Mouse (Mus musculus) lung, adult 2 months (tissue): Measurements from ENCODE around the gene Exoc5. TPM values are rescaled to one million over a fixed set of nuclear protein-coding genes. Genes with fewer than 3 reads are reported as not detected.

Source experiments
- DNase-seq: peaks from one replicate; pipeline ENCODE4 v3.0.0; 2022
- H3K4me1 ChIP-seq: fragments of 200-500 bp; 2 replicates; pipeline ENCODE4 v1.6.1; 2011; ENCODE audit warnings: low read length; ENCODE audit not compliant: control insufficient read depth, insufficient read depth
- H3K4me3 ChIP-seq: fragments of 200-500 bp; replicated peaks from 2 replicates; pipeline ENCODE3; 2011; ENCODE audit warnings: low read depth, mild to moderate bottlenecking, control low read depth, low read length; ENCODE audit errors: extremely low read depth
- CTCF ChIP-seq: fragments of 200-500 bp; IDR thresholded peaks from 2 replicates; pipeline ENCODE4 v1.5.1; 2011; ENCODE audit warnings: mild to moderate bottlenecking, low read length, control low read depth; ENCODE audit not compliant: insufficient read depth
- POLR2A ChIP-seq: fragments of 200-500 bp; IDR thresholded peaks from 2 replicates; pipeline ENCODE4 v1.6.1; 2011; ENCODE audit warnings: low read depth, mild to moderate bottlenecking, control low read depth, low read length, borderline replicate concordance; ENCODE audit errors: extremely low read depth
- WGBS: fragments of 180-500 bp; shearing (Covaris S2); methylation state at CpG from one replicate; pipeline ENCODE4 v1.1.7; 2018; 5-methylcytosine and 5-hydroxymethylcytosine counted together
- polyA plus RNA-seq: library from polyadenylated mRNA; depleted of rRNA; stranded (reverse); fragments of >200 nt; gene quantifications from 2 replicates; pipeline ENCODE4 v1.2.3, GENCODE M21; 2012

Exoc5 gene
- polyA plus RNA-seq, 1 experiment: 8.7 TPM

GRCm38 (mm10) chr14:49072837-49073236, 6.4 kb upstream of the Exoc5 start:
- TF ChIP-seq POLR2A (no peak), CTCF (no peak)
- no peaks in the 10 kb centered on the region for H3K4me1 ChIP-seq
- WGBS: 86% methylated on average over 2 of the region's 2 CpGs
- no peak for DNase-seq
- no peak overlapping the region for H3K4me3 ChIP-seq

DNA sequence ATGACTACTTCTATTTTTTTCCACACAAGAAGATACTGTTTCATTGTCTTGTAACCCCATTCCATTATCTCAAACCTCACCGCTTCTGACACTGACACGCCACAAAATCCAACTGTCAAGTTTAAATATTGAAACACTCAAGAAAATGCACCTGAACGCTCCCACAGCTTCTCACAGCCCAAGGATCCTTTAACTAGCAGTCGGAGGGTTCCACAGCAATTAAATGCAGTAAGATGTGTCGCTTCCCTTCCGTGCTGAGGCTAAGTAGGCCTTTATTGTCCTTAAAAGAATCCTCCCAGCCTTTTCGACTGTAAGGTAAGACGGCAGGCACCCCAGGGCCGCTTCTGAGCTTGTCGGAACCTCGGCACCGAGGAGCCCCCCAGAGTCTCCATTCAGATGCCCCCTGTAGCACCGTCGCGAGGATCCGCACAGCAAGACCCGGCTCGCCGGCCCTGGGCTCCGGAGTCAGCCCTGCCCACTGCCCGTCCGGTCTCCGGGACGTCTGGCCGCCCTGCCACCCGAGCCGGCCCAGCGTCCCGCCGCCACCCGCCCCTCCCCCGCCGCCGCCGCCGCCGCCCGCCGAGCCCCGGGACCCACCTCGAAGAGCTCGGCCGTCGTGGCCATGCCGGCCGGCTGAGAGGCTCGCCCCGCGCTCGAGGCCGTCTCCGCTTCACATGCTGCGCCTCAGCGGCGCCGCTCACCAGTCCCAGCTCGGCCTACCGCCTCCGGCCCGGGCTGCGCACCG, 752 bp downstream of the Exoc5 start, which contains the start of gene Ap5m1:
Gene Ap5m1 (plus strand): TSS at position 569 of the 745 bp plus-strand sequence.
- peak within 1 kb of the TSS; percentile 96 for H3K4me3 ChIP-seq
- no peak for TF ChIP-seq CTCF
- no peak for TF ChIP-seq POLR2A
- DNase-seq: no peak
- H3K4me1 ChIP-seq: peaks cover 2% of the 10 kb centered on the region; the same call in 1 of the 2 replicates
- WGBS: under 1% methylated on average over 51 of the region's 62 CpGs

DNA sequence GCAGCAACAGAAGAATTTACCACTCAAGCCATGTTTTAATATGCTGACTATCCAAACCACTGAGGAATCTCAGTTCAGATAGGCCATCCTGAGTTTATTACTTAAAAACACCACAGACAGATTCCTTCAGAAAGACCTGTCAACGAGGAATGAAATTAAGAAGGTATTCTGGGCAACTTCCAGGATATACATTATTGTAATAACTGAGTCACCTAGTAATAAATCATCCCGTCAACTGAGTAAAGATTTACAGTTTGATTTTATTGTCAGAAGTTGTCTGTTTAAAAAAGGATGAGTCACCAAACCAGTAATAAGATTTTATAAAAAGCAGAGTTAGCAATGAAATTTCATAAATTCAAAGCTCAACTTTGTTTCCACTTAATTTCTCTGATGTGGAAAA, 2.6 kb downstream of the Exoc5 start:
- 40% methylated on average over 2 of the region's 2 CpGs for WGBS
- TF ChIP-seq CTCF: no peak
- TF ChIP-seq POLR2A: no peak
- peaks cover 2% of the 10 kb centered on the region for H3K4me1 ChIP-seq
- no peak for DNase-seq
- H3K4me3 ChIP-seq: no peak overlapping the region

- no peak for DNase-seq
- TF ChIP-seq CTCF: no peak
- no peak for TF ChIP-seq POLR2A
- Histone ChIP-seq H3K4me3 (no peak overlapping the region), H3K4me1 (no peaks in the 10 kb centered on the region)
Measured at GRCm38 (mm10) chr14:49049492-49049891, 17.0 kb downstream of the Exoc5 start.

DNA sequence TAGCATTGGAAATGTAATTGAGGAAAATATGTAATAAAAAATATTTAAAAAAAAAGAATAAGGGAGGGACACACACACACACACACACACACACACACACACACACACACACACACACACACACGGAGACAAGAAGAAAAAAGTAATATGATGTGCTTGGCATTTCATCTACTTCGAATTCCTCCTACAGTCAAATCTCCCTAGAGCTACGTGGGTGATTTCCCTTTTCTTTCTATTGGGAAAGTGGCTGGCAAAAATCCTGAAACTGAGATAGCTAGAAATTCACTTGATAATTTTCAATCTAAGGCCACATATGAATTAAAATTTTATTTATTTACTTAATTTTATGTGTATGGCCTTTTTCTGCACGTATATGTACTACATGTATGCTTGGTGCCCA, 20.8 kb downstream of the Exoc5 start:
- H3K4me3 ChIP-seq: no peak overlapping the region
- no peaks in the 10 kb centered on the region for H3K4me1 ChIP-seq
- 84% methylated on average over 4 of the region's 4 CpGs for WGBS
- no peak for TF ChIP-seq CTCF
- no peak for TF ChIP-seq POLR2A
- no peak for DNase-seq

DNA sequence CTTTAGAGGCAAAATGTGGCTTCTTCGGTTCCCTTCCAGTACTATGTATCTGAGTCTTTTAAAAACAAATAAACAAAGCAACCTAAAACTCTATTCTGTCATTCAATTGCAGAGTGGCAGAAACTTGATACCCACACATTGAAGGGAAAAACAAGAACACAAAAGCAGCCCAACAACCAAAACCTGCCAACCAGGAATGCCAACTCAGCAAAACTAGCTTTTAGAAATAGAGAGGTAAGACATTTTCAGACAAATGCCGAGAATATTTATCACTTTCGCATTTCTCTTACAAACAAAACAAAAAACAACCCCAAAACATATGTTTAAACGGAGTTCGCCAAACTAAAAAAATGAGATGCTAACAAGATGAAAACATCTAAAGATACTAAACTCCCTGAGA, 37.5 kb downstream of the Exoc5 start:
- DNase-seq: no peak
- no peaks in the 10 kb centered on the region for H3K4me1 ChIP-seq
- 91% methylated on average over 5 of the region's 5 CpGs for WGBS
- TF ChIP-seq POLR2A (no peak), CTCF (no peak)
- no peak overlapping the region for H3K4me3 ChIP-seq

- 76% methylated on average over 3 of the region's 3 CpGs for WGBS
- no peak for DNase-seq
- H3K4me3 ChIP-seq: no peak overlapping the region
- H3K4me1 ChIP-seq: no peaks in the 10 kb centered on the region
- TF ChIP-seq CTCF (no peak), POLR2A (no peak)
Measured at GRCm38 (mm10) chr14:49027779-49028368, 38.6 kb downstream of the Exoc5 start.

DNA sequence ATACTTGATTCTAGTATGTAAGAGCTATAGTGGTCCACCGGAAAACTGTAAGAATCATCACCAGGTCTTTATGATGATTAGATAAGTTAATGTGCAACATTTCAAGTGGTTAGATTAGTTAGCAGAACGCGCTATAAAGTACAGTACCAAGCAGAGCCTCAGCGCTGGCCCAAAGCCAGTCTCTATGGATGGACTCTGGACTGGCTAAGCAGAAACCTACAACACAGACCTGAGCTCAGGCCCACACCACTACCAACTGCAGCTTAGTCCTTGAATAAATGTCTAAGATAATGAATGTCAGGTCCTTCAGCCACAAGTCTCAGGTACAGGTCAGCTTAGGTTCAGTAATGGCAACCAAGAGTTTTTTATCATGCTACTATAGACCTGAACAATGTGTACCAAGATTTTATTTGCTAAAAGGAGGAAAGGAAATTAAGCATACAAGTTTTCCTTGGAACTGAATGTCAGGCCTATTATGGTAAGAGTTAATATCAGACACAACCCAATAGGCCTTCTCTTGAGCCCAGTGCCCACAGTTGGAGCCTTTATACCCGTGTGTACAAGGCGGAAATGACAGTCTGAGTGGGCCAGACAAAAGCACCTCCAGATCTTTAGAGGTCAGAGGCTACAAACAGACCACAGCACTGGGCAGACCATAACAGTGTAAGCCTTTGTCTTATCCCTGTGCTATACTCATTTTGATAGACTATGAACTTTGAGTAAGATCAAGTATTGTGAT, 39.2 kb downstream of the Exoc5 start:
- TF ChIP-seq CTCF (no peak), POLR2A (no peak)
- Histone ChIP-seq H3K4me3 (no peak overlapping the region), H3K4me1 (no peaks in the 10 kb centered on the region)
- WGBS: 83% methylated on average over 6 of the region's 6 CpGs
- DNase-seq: no peak

DNA sequence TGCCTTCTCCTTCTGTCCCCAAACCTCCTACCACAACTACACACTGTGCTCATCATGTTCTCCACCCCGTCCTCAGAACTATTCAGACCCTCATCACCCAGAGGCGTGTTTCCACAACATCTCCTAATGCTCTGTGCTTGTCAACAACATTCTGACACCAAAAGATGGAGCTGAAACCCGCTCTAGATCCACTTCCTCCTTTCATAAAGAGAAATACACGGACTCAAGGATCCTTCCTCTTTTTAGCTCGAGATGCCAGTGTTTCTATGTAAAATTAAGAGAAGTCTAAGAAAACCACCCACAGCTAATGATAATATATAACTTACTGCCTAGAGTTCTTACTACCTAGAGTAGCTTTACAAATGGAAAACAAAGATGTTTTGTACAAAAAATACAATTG, 46.7 kb downstream of the Exoc5 start:
- no peak overlapping the region for H3K4me3 ChIP-seq
- WGBS: 86% methylated on average over 5 of the region's 5 CpGs
- H3K4me1 ChIP-seq: no peaks in the 10 kb centered on the region
- no peak for TF ChIP-seq CTCF
- no peak for TF ChIP-seq POLR2A
- DNase-seq: no peak
